Mouse (Mus musculus) left cerebral cortex, postnatal 10 days (tissue): ENCODE results near the gene Pcdh17. TPM values are rescaled to one million over a fixed set of nuclear protein-coding genes. Genes with fewer than 3 reads are reported as not detected.
A peak's percentile ranks its signal among the peaks of the same experiment; 100 is the strongest.

Source experiments
- DNase-seq, 2 experiments: peaks; one replicate each; pipeline ENCODE4 v3.0.0; 2021 to 2022; ENCODE audit warnings: low spot score in 2 of 2, mixed read lengths in 1 of 2; ENCODE audit errors: extremely low spot score in 1 of 2
- intact Hi-C: fragments of 180-260 bp; cut with DNase I; formaldehyde crosslinking; loops from one replicate; pipeline ENCODE4 v1.15.1; 2025
- total RNA-seq, 2 experiments: library from RNA; stranded (reverse); gene quantifications; 2 replicates each; pipeline ENCODE4 v1.2.3; 2021

The Pcdh17 gene
- total RNA-seq, 2 experiments from 2014 or later = 48.3 to 57.0 TPM

DNA sequence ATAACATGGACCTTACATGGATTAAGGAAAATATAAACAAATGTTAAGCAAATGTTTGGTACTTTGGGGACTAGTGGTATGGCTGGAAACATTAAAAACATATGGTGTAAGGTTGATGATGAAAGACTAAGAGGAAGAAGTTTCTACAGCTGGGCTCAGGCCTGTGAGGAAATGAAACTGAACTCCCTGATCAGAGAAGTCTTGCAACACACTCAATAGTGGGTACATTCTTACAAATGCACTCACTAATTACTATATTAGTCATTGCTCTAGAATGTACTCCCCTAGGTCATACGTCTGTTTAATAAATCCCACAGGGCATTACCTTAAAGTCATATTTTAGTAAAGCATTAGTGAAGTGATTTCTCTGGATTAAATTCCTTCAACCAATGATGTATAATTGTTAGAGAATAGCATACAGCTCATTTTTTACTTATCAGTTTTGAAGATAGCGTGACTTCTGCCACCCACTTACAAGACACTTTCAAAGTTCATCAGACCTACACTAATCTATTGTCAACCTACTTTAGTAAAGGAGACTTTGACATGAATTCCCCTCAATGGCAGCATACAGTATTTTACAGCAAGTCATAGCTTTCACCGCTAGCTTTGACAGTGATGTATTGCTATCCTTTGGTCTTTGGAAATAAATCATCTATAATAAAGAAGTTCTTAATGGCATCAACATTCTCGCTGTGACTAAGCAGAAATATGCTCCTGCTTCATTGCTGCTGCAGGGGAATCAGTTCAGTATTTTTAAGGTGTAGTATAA lies 10.9 kb downstream of the Pcdh17 start:
- intact Hi-C loops = no loop called here
- DNase-seq = no peak

DNA sequence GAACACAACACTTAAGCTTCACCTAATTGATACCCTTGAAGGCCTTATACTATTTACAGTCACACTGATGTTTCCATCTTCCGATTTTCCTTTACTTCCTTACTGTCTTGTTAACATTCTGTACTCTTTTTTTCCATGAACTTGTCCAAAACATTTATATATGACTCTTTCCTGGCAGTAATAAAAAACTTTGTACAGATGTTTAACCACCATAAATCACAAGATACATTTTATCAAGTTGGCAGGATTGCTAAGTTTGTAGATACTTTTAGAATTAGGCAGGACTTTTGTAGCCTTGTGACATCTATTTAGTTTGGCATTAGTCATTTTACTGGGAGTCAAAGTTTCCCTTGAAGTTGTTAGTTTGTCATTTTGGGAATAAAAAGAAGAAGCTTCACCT lies 32.1 kb downstream of the Pcdh17 start:
- intact Hi-C loops = no loop called here

DNA sequence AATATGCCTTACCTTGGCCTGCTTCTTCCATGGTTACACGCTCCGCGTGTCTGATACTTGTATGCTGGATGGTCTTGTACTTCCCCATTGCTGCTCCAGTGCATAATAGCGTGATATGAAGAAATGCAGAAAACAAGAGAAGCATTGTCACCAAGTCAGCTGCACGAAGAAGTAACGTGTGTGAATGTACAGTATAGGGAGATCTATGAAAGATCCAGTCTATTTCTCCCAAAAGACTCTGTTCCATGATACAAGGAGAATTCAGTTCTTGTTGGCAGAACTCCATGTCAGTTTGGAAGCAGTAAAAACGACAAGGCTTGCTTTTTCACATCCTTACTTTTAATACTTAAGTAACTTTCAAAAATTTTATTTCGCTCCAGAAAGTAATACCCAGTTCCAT lies 33.0 kb downstream of the Pcdh17 start:
- no peak for DNase-seq
- intact Hi-C loops = no loop called here

More for the DNA sequence above, 32.1 kb downstream of the Pcdh17 start:
- no peak for DNase-seq

DNA sequence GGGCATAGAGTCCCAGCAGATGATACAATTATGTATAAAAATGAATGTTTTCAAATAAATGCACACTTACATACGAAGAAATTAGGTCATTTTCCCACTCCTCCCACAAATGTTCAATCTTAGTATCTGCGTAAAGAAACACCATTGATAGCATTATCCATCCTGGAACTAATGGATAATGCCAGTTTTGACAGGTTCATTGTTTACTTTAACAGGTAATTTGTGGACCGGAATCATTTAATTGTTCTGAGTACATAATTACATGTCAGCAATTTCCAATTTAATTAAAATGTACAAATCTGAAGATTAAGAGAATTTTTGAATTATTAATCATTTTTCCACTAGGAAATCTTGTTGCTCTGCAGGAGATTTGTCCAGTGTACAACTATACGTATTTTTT lies 33.5 kb downstream of the Pcdh17 start:
- intact Hi-C loops = no loop called here

DNA sequence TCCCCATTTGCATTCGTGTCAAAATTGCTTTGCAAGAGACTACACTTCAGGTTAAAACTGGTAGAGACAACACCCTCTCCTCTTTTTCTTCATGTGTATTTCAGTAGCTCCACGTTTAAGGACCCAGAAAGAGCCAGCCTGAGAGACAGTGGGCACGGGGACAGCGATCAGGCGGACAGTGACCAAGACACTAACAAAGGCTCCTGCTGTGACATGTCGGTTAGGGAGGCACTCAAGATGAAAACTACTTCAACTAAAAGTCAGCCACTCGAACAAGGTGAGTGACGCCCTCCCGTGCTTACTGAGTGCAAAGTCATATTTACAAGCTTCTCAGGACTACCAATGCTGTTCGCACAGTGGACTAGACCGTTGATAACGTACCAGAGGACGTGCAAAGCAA lies 34.0 kb downstream of the Pcdh17 start:
- intact Hi-C loops = no loop called here
- no peak for DNase-seq

More for the DNA sequence above, 33.5 kb downstream of the Pcdh17 start:
- no peak for DNase-seq

DNA sequence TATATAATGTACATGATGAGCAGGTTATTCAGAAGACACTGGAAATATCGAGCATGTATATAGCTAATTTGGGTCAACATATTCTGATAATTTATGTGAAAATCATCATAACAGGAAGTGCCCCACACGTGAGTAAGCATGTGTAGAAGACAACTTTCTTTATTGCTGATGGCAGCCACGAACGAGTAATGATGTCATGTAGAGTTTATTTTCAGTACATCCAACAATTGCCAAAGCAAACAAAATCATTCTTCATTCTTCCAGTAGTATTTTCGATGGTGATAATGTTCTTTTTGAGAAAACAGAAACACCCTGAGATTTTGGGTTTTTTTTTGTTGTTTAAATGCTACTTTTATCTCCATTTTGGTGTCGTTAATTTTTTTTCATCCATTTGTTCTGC lies 37.2 kb downstream of the Pcdh17 start:
- intact Hi-C loops = no loop called here
- DNase-seq = no peak

DNA sequence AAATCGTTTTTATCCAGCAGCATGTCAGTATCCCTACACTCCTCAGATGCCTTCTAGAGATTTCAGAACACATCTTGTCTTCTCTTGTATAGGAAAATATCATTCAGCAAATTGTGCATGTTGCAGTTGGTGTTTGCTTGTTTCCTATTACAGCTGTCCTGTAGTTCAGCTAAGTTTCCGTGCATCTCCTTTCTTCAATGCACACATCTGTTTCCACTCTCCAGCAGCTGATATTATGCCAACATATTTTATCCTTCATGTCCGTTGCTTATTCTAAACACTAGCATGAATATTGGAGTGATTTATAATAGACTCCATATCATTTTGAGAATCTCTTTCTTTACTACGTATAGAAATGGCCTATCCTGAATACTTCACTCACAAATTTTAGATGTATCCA lies 41.0 kb downstream of the Pcdh17 start:
- no peak for DNase-seq
- intact Hi-C loops = no loop called here

DNA sequence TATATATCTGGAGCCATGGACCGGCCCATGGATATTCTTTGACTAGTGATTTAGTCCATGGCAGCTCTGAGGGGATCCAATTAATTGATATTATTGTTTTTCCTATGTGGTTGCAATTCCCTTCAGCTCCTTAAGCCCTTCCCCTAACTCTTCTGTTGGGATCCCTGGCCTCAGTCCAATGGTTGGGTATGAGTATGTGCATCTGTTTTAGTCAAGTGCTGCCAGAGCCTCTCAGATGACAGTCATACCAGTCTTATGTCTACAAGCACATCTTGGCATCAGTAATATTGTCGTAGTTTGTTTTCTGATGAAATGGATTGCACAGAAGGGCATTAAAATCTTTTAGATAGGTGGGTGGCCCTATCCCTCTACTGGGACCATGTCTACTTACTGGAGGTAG lies 67.6 kb downstream of the Pcdh17 start:
- intact Hi-C loops = no loop called here
- no peak for DNase-seq

DNA sequence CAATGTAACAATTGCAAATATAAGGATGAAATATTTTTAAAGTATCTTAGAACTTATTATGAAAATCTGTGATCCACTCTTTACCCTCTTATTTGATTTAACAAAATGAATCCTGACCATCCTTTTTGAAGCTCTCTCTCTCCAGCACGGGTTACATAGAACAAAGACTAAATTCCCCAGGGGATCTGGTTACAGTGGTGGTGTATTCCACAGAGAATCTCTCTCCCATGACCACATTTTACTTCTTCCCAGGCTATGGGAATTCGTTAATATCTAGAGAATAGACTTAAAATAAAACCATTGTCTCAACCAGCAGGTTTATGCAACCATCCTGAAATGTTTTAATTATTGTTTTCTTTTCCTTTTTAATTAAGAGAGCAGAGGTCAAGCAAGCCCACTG lies 89.0 kb downstream of the Pcdh17 start:
- DNase-seq = no peak
- intact Hi-C loops = no loop called here

DNA sequence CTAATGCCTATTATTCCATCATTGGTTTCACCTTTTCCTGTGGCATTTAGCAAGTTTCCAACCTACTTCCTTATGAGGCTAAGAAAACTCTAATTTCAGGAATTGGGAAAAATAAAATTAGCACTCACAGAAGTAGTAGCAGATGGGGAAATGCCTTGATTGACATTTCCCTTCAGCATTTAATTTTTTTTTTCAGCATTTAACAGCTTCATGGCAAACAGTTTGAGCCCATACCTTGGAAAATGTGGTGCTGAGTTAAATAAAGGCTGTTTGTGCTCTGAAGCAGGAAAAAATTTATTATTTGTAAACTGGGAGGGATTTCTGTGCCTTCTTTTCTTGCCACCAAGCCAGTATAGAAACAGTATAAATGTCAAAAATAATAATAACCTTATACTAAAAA lies 91.9 kb downstream of the Pcdh17 start:
- DNase-seq = no peak
- intact Hi-C loops = no loop called here

DNA sequence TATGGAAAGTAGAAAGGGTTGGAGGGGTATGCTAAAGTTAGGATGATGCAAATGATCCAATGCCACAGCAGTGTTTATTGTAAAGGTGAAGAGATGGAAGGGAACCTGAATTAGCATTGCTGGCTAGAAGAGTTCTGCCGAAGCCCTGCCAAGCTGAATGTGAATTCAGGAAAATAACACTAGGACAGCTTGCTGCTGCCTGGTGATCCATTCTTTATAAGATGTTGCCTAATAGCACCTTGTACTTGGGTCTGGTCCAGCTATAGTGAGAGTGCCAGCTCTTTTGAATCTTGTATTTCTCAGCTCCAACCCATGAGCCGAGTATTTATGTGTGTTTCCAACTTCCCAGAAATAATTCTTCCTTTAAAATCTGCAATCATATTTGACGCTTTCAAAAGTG lies 98.5 kb downstream of the Pcdh17 start:
- DNase-seq = peak in 1 of 2 experiments; percentile 26
- intact Hi-C loops = no loop called here

DNA sequence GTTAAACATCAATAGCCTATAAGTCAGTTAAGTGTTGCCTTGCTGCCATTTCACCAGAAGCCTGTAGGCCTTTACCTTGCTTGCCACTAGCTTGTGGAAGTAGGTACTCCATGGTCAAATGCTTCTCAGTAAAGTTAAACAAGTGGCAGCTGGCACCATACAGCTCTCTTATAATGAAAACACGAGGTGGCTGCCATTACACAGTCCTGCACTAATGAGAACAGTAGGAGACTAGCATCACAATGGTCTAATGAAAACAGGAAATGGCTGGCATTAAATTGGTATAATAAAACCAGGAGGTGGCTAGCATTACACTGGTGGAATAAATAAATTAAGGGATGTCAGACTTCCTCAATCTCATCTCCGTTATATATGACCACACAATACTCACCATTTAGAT lies 102.6 kb downstream of the Pcdh17 start:
- intact Hi-C loops = no loop called here
- DNase-seq = no peak

DNA sequence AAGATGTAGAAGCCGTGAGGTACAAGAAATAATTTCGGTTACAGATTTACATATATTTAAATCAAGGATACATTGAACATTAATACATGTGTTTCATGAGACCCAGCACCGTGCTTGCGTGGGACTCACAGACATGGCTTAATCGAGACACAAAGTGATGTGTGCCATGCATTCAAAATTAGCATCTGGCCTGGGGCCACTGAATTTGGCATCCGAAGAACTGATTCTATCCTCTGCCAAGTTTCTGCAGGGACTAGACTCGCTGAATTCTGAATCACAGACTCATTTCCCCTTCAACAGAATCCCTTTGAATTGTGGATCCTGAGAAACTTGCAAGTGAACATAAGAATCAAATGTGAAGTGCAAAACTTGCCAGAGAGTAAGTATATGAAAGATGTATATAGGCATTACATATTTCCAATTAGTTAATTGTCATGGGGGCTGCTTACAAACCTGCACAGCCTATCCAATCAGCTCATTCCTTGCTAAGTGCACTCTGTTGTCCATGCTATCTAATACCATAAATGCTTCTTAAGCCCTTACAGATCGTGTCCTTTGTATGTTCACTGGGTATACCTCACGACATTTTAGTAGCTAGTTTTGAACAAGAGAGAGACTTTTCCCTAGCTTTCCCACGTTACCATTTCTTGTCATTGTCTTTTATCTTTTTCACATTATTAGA lies 104.3 kb downstream of the Pcdh17 start:
- intact Hi-C loops = no loop called here
- DNase-seq = peak; percentile 45 to 82

DNA sequence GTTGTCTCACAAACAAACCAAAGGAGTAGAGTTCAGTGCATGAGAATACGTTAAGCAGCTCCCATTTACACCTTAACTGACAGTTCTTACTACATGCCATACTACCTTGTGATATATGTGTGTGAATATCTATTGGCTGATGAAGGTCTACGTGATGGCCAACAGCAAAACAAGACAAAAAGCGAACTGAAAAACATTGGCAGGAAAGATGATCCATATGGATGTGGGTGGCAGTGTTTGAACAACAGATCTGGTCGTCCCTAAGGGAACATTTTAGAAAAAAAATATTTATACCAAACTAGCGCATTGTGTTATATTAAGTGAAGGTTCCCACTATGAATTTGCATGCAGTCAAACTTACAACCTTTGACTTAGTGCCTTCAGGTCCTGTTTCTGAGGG lies 108.2 kb downstream of the Pcdh17 start:
- DNase-seq = no peak
- intact Hi-C loops = no loop called here

DNA sequence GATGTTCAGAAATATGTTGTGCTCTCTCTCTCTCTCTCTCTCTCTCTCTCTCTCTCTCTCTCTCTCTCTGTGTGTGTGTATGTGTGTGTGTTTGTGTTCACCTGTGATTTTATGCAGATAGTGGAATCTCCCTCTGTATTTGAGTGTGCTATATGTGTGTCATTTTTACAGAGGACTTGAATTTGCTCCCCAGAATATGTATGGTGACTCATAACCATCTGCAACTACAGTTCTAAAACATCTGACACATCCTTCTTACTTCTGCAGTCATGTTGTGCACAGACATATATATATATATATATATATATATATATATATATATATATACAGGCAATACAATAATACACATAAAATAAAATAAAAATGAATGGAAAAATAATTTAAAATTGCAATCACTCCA lies 127.7 kb downstream of the Pcdh17 start:
- intact Hi-C loops = no loop called here
- DNase-seq = no peak
